Mouse (Mus musculus) bone marrow macrophage, adult 2 months (primary cell): ENCODE data around the gene Cldn19.

Experiments used
- CTCF ChIP-seq: IDR thresholded peaks from 2 replicates; pipeline ENCODE4 v1.5.1; 2012; ENCODE audit warnings: low read depth, mild to moderate bottlenecking, low read length, moderate library complexity
- POLR2A ChIP-seq: IDR thresholded peaks from 2 replicates; pipeline ENCODE4 v1.6.1; 2012; ENCODE audit warnings: mild to moderate bottlenecking, low read depth, low read length, borderline replicate concordance

DNA sequence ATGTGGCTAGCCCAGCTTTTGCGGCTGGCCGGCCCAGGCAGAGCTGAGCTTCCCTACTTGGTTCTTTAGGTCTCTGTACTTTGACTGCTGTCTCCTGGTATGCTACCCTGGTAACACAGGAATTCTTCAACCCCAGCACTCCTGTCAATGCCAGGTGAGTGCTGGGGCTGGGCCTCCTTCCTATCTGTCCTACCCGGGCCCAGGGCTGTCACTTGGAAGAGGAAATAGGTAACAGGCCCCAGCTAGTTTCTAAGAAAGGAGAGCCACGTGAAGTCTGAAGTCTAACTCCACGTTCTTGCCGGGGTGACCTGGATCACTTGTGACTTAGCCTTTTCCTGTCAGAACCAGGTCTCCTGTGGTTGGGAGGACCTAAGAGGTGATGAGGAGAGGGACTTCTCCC is 1.9 kb downstream of the Cldn19 start:
- no peak for TF ChIP-seq CTCF
- TF ChIP-seq POLR2A, result no peak
